Mouse (Mus musculus) midbrain, embryonic 13.5 days (tissue): Measurements from ENCODE around the gene Ap1ar. TPM values are rescaled to one million over a fixed set of nuclear protein-coding genes. Genes with fewer than 3 reads are reported as not detected.

Experiments
- ATAC-seq: fragments of 200-750 bp; cut with Nextera tagmentation; 2 replicates; pipeline ENCODE4 v1.8.0; 2017; ENCODE audit warnings: mild to moderate bottlenecking, moderate TSS enrichment, moderate library complexity
- H3K27ac ChIP-seq: fragments of 300-500 bp; sonication (generic); 2 replicates; pipeline ENCODE4 v1.5.1; 2015; ENCODE audit warnings: inconsistent platforms, mild to moderate bottlenecking, moderate library complexity
- H3K27me3 ChIP-seq: fragments of 300-500 bp; sonication (generic); 2 replicates; pipeline ENCODE4 v1.6.1; 2015; ENCODE audit warnings: mild to moderate bottlenecking, inconsistent platforms
- H3K36me3 ChIP-seq: fragments of 300-500 bp; sonication (generic); 2 replicates; pipeline ENCODE4 v1.6.1; 2015; ENCODE audit warnings: mild to moderate bottlenecking, inconsistent platforms
- H3K4me1 ChIP-seq: fragments of 300-500 bp; sonication (generic); replicated peaks from 2 replicates; pipeline ENCODE4 v1.6.1; 2015; ENCODE audit warnings: inconsistent platforms
- H3K4me2 ChIP-seq: fragments of 300-500 bp; sonication (generic); replicated peaks from 2 replicates; pipeline ENCODE4 v1.6.1; 2015; ENCODE audit warnings: moderate library complexity, mild to moderate bottlenecking, inconsistent platforms
- H3K4me3 ChIP-seq: fragments of 300-500 bp; sonication (generic); replicated peaks from 2 replicates; pipeline ENCODE4 v1.5.1; 2015; ENCODE audit warnings: mild to moderate bottlenecking, inconsistent platforms
- H3K9ac ChIP-seq: fragments of 300-500 bp; sonication (generic); replicated peaks from 2 replicates; pipeline ENCODE4 v1.6.1; 2015; ENCODE audit warnings: mild to moderate bottlenecking, inconsistent platforms
- H3K9me3 ChIP-seq: fragments of 300-500 bp; sonication (generic); 2 replicates; pipeline ENCODE4 v1.6.1; 2016; ENCODE audit warnings: mild to moderate bottlenecking, inconsistent platforms
- WGBS: fragments of 180-500 bp; shearing (Covaris S2); methylation state at CpG from one replicate; pipeline ENCODE4 v1.1.7; 2015; 5-methylcytosine and 5-hydroxymethylcytosine counted together
- polyA plus RNA-seq: library from polyadenylated mRNA; unstranded; fragments of >200 nt; fragmentation: Nextera tagmentation; extraction: Ambion mirVana; gene quantifications from 2 replicates; pipeline ENCODE4 v1.2.1, GENCODE M21; 2015

Gene Ap1ar
- polyA plus RNA-seq, 1 experiment from 2014 or later, result 70.8 TPM

GRCm38 (mm10) chr3:127764541-127764940, 72.8 kb downstream of the Ap1ar start:
- WGBS, result 51% methylated on average over 5 of the region's 5 CpGs
- Histone ChIP-seq H3K36me3 (no peaks in the 10 kb centered on the region), H3K9ac (no peak overlapping the region), H3K9me3 (no peaks in the 10 kb centered on the region), H3K27me3 (peaks cover 55% of the 10 kb centered on the region), H3K4me1 (no peaks in the 10 kb centered on the region), H3K4me2 (no peak overlapping the region), H3K27ac (no peak overlapping the region), H3K4me3 (no peak overlapping the region)
- ATAC-seq, result no peak

GRCm38 (mm10) chr3:127763076-127763612, 74.2 kb downstream of the Ap1ar start:
- Histone ChIP-seq H3K4me2 (no peak overlapping the region), H3K9me3 (no peaks in the 10 kb centered on the region), H3K27me3 (peaks cover 61% of the 10 kb centered on the region), H3K4me1 (peaks cover 9% of the 10 kb centered on the region), H3K27ac (no peak overlapping the region), H3K9ac (no peak overlapping the region), H3K36me3 (no peaks in the 10 kb centered on the region), H3K4me3 (no peak overlapping the region)
- no peak for ATAC-seq
- 25% methylated on average over 7 of the region's 7 CpGs for WGBS

- Histone ChIP-seq H3K4me2 (no peak overlapping the region), H3K9me3 (no peaks in the 10 kb centered on the region), H3K27ac (no peak overlapping the region), H3K9ac (no peak overlapping the region), H3K27me3 (peaks cover 68% of the 10 kb centered on the region), H3K36me3 (no peaks in the 10 kb centered on the region), H3K4me3 (no peak overlapping the region), H3K4me1 (peaks cover 10% of the 10 kb centered on the region)
- WGBS, result 70% methylated on average over 8 of the region's 8 CpGs
- ATAC-seq, result no peak
Observed at GRCm38 (mm10) chr3:127762403-127762802, 74.9 kb downstream of the Ap1ar start.

GRCm38 (mm10) chr3:127759212-127759611, 78.1 kb downstream of the Ap1ar start:
- 12% methylated on average over 8 of the region's 8 CpGs for WGBS
- Histone ChIP-seq H3K4me2 (no peak overlapping the region), H3K36me3 (no peaks in the 10 kb centered on the region), H3K9ac (no peak overlapping the region), H3K4me1 (peaks cover 10% of the 10 kb centered on the region), H3K27me3 (peaks cover 92% of the 10 kb centered on the region), H3K27ac (no peak overlapping the region), H3K9me3 (no peaks in the 10 kb centered on the region), H3K4me3 (no peak overlapping the region)
- ATAC-seq, result 0 out of 2 replicates have a peak, but pooled peaks have one; percentile 35

GRCm38 (mm10) chr3:127758806-127759205, 78.5 kb downstream of the Ap1ar start:
- Histone ChIP-seq H3K27ac (peak overlapping the region; percentile 44; the same call in 1 of the 2 replicates), H3K27me3 (peaks cover 92% of the 10 kb centered on the region)
- 46% methylated on average over 4 of the region's 4 CpGs for WGBS

GRCm38 (mm10) chr3:127757886-127758301, 79.4 kb downstream of the Ap1ar start:
- Histone ChIP-seq H3K4me2 (no peak overlapping the region), H3K9ac (no peak overlapping the region), H3K4me1 (peaks cover 10% of the 10 kb centered on the region), H3K27ac (no peak overlapping the region), H3K4me3 (no peak overlapping the region), H3K27me3 (peaks cover 97% of the 10 kb centered on the region), H3K9me3 (no peaks in the 10 kb centered on the region), H3K36me3 (no peaks in the 10 kb centered on the region)
- ATAC-seq, result no peak

More at GRCm38 (mm10) chr3:127758806-127759205, 78.5 kb downstream of the Ap1ar start:
- peak; percentile 55 for ATAC-seq
- Histone ChIP-seq H3K4me2 (no peak overlapping the region), H3K4me3 (no peak overlapping the region), H3K9ac (no peak overlapping the region), H3K9me3 (no peaks in the 10 kb centered on the region), H3K4me1 (peaks cover 10% of the 10 kb centered on the region), H3K36me3 (no peaks in the 10 kb centered on the region)

Other genes starting within 250 kb of the Ap1ar start
- 58.3 and 67.5 TPM in 2 replicates for gene Neurog2, start 204.4 kb downstream of the Ap1ar start, polyA plus RNA-seq
- 0.76 and 1.0 TPM in 2 replicates for gene Alpk1, start 57.0 kb downstream of the Ap1ar start, polyA plus RNA-seq
- gene Tifa, start 47.7 kb downstream of the Ap1ar start, polyA plus RNA-seq, result 3.2 and 3.7 TPM in 2 replicates
- gene Fam241a, start 58.8 kb upstream of the Ap1ar start, polyA plus RNA-seq, result 4.8 and 6.6 TPM in 2 replicates